Mouse (Mus musculus) midbrain, embryonic 12.5 days (tissue): ENCODE measurements at regions not wholly inside any gene's neighbourhood (a gene's known extent, or its start where the extent isn't known, plus 50 kb on each side); places are given as distances from the start of the nearest gene placed in this dataset.
"Not testable (repeated sequence)": the region's sequence is repeated elsewhere in the genome, so short reads cannot be mapped to it uniquely, and the experiment has no call there.

Experiments used
- ATAC-seq: fragments of 200-750 bp; cut with Nextera tagmentation; 2 replicates; pipeline ENCODE4 v1.8.0; 2017; ENCODE audit warnings: low read depth, moderate TSS enrichment, moderate library complexity; ENCODE audit not compliant: low FRiP score
- H3K27ac ChIP-seq: fragments of 300-500 bp; sonication (generic); replicated peaks from 2 replicates; pipeline ENCODE4 v1.5.1; 2016; ENCODE audit warnings: mild to moderate bottlenecking
- H3K27me3 ChIP-seq: fragments of 300-500 bp; sonication (generic); 2 replicates; pipeline ENCODE4 v1.6.1; 2016; ENCODE audit warnings: mild to moderate bottlenecking
- H3K36me3 ChIP-seq: fragments of 300-500 bp; sonication (generic); 2 replicates; pipeline ENCODE4 v1.6.1; 2016
- H3K4me1 ChIP-seq: fragments of 300-500 bp; sonication (generic); 2 replicates; pipeline ENCODE4 v1.6.1; 2016
- H3K4me2 ChIP-seq: fragments of 300-500 bp; sonication (generic); replicated peaks from 2 replicates; pipeline ENCODE4 v1.6.1; 2016; ENCODE audit warnings: mild to moderate bottlenecking, moderate library complexity
- H3K4me3 ChIP-seq: fragments of 300-500 bp; sonication (generic); 2 replicates; pipeline ENCODE4 v1.5.1; 2016; ENCODE audit warnings: mild to moderate bottlenecking
- H3K9ac ChIP-seq: fragments of 300-500 bp; sonication (generic); replicated peaks from 2 replicates; pipeline ENCODE4 v1.6.1; 2016; ENCODE audit warnings: mild to moderate bottlenecking, moderate library complexity
- H3K9me3 ChIP-seq: fragments of 300-500 bp; sonication (generic); 2 replicates; pipeline ENCODE4 v1.6.1; 2016; ENCODE audit warnings: mild to moderate bottlenecking
- WGBS: fragments of 180-500 bp; shearing (Covaris S2); methylation state at CpG from one replicate; pipeline ENCODE4 v1.1.7; 2016; 5-methylcytosine and 5-hydroxymethylcytosine counted together

DNA sequence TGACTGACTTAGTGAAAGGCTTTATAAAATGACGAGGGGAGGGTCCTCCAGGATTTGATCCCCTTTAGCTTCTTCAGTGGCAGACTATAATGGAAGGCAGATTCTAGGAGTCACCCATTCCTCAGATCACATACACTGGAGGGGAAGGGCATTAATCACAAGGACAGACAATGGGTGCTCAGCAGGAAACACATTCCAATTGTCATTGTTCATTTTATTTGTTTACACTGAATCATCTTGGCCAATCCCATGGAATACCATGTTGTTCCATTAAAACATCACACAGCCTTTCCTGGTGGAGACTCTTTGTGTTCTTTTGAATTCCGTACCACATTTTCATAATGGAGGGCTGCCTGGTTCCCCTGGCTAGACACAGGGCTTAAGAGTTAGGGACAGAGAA lies 368.5 kb downstream of the Sec16b start:
- Histone ChIP-seq H3K4me2 (no peak overlapping the region), H3K27ac (no peak overlapping the region), H3K4me1 (no peaks in the 10 kb centered on the region; the same call in 1 of the 2 replicates), H3K27me3 (no peaks in the 10 kb centered on the region), H3K36me3 (no peaks in the 10 kb centered on the region), H3K4me3 (no peak overlapping the region), H3K9me3 (no peaks in the 10 kb centered on the region), H3K9ac (no peak overlapping the region)
- ATAC-seq: no peak
- 67% methylated on average over 2 of the region's 2 CpGs for WGBS

- not testable (repeated sequence) for H3K4me1 ChIP-seq, H3K9me3 ChIP-seq, H3K9ac ChIP-seq, H3K4me3 ChIP-seq, H3K27me3 ChIP-seq, ATAC-seq, H3K27ac ChIP-seq, H3K36me3 ChIP-seq, H3K4me2 ChIP-seq
- 96% methylated on average over 2 of the region's 4 CpGs for WGBS
Measured at GRCm38 (mm10) chr1:157877117-157877516, 370.6 kb downstream of the Sec16b start.

DNA sequence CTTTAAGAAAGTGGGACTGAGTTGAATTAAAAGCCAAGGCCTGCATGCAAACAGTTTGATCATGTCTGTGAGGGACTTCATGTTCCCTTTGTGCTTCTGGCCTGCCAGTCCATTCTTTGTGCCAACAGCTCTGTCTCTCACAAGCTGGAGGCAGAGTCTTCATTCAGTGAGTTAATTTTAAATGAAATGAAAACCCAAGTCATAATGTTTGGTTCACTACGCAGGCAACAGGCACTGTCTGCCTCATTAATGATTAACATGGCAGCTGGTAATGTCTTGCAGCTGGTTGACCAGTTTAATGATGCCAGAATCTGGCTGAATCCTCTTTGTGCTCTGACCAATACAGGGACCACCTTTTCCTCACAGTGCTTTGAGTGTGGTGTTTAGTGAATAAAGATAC lies 380.6 kb downstream of the Sec16b start:
- Histone ChIP-seq H3K27ac (no peak overlapping the region), H3K36me3 (no peaks in the 10 kb centered on the region), H3K9ac (no peak overlapping the region), H3K4me1 (peaks cover 5% of the 10 kb centered on the region; the same call in 1 of the 2 replicates), H3K27me3 (no peaks in the 10 kb centered on the region), H3K4me2 (no peak overlapping the region), H3K9me3 (no peaks in the 10 kb centered on the region), H3K4me3 (no peak overlapping the region)
- 62% methylated on average over 1 of the region's 1 CpGs for WGBS
- ATAC-seq: no peak

- no peak overlapping the region for H3K4me2 ChIP-seq
- no peaks in the 10 kb centered on the region for H3K36me3 ChIP-seq
- H3K9me3 ChIP-seq: no peaks in the 10 kb centered on the region
- no peak overlapping the region for H3K27ac ChIP-seq
- H3K4me3 ChIP-seq: no peak overlapping the region
- WGBS: 88% methylated on average over 7 of the region's 7 CpGs
- ATAC-seq: no peak
- no peaks in the 10 kb centered on the region for H3K27me3 ChIP-seq
- peaks cover 12% of the 10 kb centered on the region; the same call in 1 of the 2 replicates for H3K4me1 ChIP-seq
- H3K9ac ChIP-seq: no peak overlapping the region
Measured at GRCm38 (mm10) chr1:157888573-157888972, 382.0 kb downstream of the Sec16b start.

GRCm38 (mm10) chr1:157906168-157906567 lies 399.6 kb downstream of the Sec16b start:
- WGBS: 94% methylated on average over 2 of the region's 2 CpGs
- H3K9me3 ChIP-seq: no peaks in the 10 kb centered on the region
- no peak overlapping the region for H3K4me3 ChIP-seq
- no peak overlapping the region for H3K4me2 ChIP-seq
- no peak overlapping the region for H3K27ac ChIP-seq
- H3K36me3 ChIP-seq: no peaks in the 10 kb centered on the region
- H3K4me1 ChIP-seq: no peaks in the 10 kb centered on the region
- ATAC-seq: no peak
- H3K9ac ChIP-seq: no peak overlapping the region
- H3K27me3 ChIP-seq: no peaks in the 10 kb centered on the region

DNA sequence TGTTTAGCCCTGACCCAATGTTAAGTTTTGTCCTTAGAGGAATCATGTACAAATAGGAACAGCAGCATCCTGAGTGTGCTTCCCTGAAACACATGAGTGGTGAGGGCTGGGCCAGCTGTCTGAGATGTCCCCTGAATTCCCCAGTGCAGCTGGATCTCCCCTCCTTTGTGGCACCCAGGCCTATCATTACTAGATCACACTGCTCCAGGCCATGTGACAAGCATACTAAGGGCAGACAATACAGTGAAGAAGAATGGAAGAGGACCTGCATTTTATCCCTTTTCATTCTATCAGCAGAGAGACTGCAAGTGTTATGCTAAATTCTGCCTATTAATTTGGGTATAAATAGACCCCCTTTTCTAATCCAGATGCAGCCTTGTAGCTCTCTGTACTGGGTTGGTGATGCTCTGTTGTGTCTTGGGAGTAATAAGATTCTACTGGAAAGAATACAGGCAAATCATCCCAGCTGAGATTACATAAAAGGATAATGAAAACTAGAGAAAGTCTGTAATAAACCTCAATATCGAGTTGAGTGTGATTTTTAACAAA lies 418.3 kb downstream of the Brinp2 start:
- H3K36me3 ChIP-seq: no peaks in the 10 kb centered on the region
- WGBS: 60% methylated on average over 1 of the region's 1 CpGs
- H3K27me3 ChIP-seq: no peaks in the 10 kb centered on the region
- peak; percentile 89; the same call in 1 of the 2 replicates for ATAC-seq
- no peak overlapping the region for H3K9ac ChIP-seq
- H3K4me1 ChIP-seq: peaks cover 20% of the 10 kb centered on the region
- no peak overlapping the region for H3K4me2 ChIP-seq
- H3K4me3 ChIP-seq: no peak overlapping the region
- H3K9me3 ChIP-seq: no peaks in the 10 kb centered on the region
- peak overlapping the region; percentile 35; the same call in 1 of the 2 replicates for H3K27ac ChIP-seq

GRCm38 (mm10) chr1:157939516-157939915 lies 416.6 kb downstream of the Brinp2 start:
- H3K4me3 ChIP-seq: no peak overlapping the region
- ATAC-seq: no peak
- 82% methylated on average over 1 of the region's 1 CpGs for WGBS

DNA sequence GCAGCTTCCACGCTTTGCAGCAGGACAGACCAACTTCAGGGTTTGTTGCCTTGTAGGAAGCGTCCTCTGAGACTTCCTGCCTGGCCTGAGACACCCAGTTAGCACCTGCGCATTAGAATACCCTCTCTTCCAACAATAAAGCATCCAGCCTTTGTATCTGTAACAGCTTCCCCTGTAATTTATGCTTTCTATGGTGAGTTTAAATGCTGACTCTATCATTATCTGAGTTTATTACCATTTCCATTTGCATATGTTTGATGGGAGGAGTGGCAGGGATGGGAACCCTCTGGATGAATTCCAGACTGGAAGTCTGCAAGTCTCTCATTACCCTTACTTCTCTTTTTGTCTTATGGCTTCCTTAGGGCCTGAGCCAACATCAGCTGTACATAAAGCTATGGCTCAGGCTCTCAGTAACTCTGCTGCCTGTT lies 415.8 kb downstream of the Brinp2 start:
- Histone ChIP-seq H3K9me3 (no peaks in the 10 kb centered on the region), H3K27ac (peak overlapping the region; percentile 42; the same call in 1 of the 2 replicates), H3K9ac (no peak overlapping the region), H3K4me1 (peaks cover 20% of the 10 kb centered on the region), H3K4me3 (no peak overlapping the region), H3K36me3 (no peaks in the 10 kb centered on the region), H3K4me2 (no peak overlapping the region), H3K27me3 (no peaks in the 10 kb centered on the region)
- 0 out of 2 replicates have a peak, but pooled peaks have one; percentile 14 for ATAC-seq
- WGBS: 70% methylated on average over 3 of the region's 3 CpGs

More at GRCm38 (mm10) chr1:157939516-157939915, 416.6 kb downstream of the Brinp2 start:
- peaks cover 20% of the 10 kb centered on the region for H3K4me1 ChIP-seq
- H3K27ac ChIP-seq: no peak overlapping the region
- H3K9ac ChIP-seq: no peak overlapping the region
- no peaks in the 10 kb centered on the region for H3K27me3 ChIP-seq
- no peak overlapping the region for H3K4me2 ChIP-seq
- H3K36me3 ChIP-seq: no peaks in the 10 kb centered on the region
- H3K9me3 ChIP-seq: no peaks in the 10 kb centered on the region

DNA sequence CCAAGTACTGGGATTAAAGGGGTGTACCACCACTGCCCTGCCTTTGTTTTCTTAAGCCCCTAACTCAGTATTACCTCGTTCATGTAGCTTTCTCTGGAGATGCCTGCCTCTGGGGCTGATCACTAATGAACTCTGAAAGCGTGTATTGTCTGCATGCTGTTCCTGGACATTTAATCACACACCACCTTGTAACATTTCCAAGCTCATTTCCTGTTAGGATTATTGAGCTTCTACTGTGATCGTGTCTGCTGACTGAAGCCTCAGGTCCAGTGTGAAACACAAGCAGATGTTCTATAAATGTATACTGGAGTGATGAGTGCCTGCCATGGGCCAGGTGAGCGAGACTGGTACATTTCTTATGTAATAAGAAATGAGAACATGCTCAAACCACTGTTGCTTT lies 398.6 kb downstream of the Brinp2 start:
- ATAC-seq: no peak
- no peaks in the 10 kb centered on the region for H3K27me3 ChIP-seq
- no peaks in the 10 kb centered on the region for H3K4me1 ChIP-seq
- no peaks in the 10 kb centered on the region for H3K9me3 ChIP-seq
- H3K36me3 ChIP-seq: no peaks in the 10 kb centered on the region
- H3K27ac ChIP-seq: no peak overlapping the region
- 64% methylated on average over 4 of the region's 4 CpGs for WGBS
- no peak overlapping the region for H3K4me2 ChIP-seq
- no peak overlapping the region for H3K9ac ChIP-seq
- H3K4me3 ChIP-seq: no peak overlapping the region

- no peak for ATAC-seq
- 84% methylated on average over 3 of the region's 3 CpGs for WGBS
Measured at GRCm38 (mm10) chr1:157964461-157964860, 391.7 kb downstream of the Brinp2 start.

GRCm38 (mm10) chr1:157969635-157970111 lies 386.5 kb downstream of the Brinp2 start:
- Histone ChIP-seq H3K4me1 (peaks cover 15% of the 10 kb centered on the region), H3K9ac (no peak overlapping the region), H3K9me3 (no peaks in the 10 kb centered on the region), H3K4me3 (no peak overlapping the region), H3K4me2 (no peak overlapping the region), H3K27me3 (no peaks in the 10 kb centered on the region), H3K36me3 (no peaks in the 10 kb centered on the region), H3K27ac (no peak overlapping the region)
- 51% methylated on average over 6 of the region's 6 CpGs for WGBS
- ATAC-seq: peak; percentile 81

More at GRCm38 (mm10) chr1:157964461-157964860, 391.7 kb downstream of the Brinp2 start:
- Histone ChIP-seq H3K9ac (no peak overlapping the region), H3K4me2 (no peak overlapping the region), H3K4me3 (no peak overlapping the region), H3K4me1 (peaks cover 7% of the 10 kb centered on the region), H3K27me3 (no peaks in the 10 kb centered on the region), H3K27ac (no peak overlapping the region), H3K9me3 (no peaks in the 10 kb centered on the region), H3K36me3 (no peaks in the 10 kb centered on the region)

- H3K27ac ChIP-seq: no peak overlapping the region
- H3K9me3 ChIP-seq: no peaks in the 10 kb centered on the region
- H3K4me3 ChIP-seq: no peak overlapping the region
- H3K36me3 ChIP-seq: no peaks in the 10 kb centered on the region
- H3K4me2 ChIP-seq: no peak overlapping the region
- no peaks in the 10 kb centered on the region for H3K27me3 ChIP-seq
- H3K9ac ChIP-seq: no peak overlapping the region
- peaks cover 14% of the 10 kb centered on the region for H3K4me1 ChIP-seq
- no peak for ATAC-seq
- WGBS: 84% methylated on average over 10 of the region's 10 CpGs
Measured at GRCm38 (mm10) chr1:157973373-157974232, 382.5 kb downstream of the Brinp2 start.
